Mouse (Mus musculus) thymus, postnatal 0 days (tissue): ENCODE results near the gene Ifngr2. TPM values are rescaled to one million over a fixed set of nuclear protein-coding genes. Genes with fewer than 3 reads are reported as not detected.
A peak's percentile ranks its signal among the peaks of the same experiment; 100 is the strongest.
"Not testable (repeated sequence)": the region's sequence is repeated elsewhere in the genome, so short reads cannot be mapped to it uniquely, and the experiment has no call there.

Source experiments
- DNase-seq: peaks from one replicate; pipeline ENCODE4 v3.0.0-alpha.2; 2015; ENCODE audit warnings: low spot score
- polyA plus RNA-seq: library from polyadenylated mRNA; unstranded; fragments of >200 nt; fragmentation: Nextera tagmentation; extraction: Ambion mirVana; gene quantifications from 2 replicates; pipeline ENCODE4 v1.2.1, GENCODE M21; 2015

Ifngr2 gene
- polyA plus RNA-seq, result 38.1 and 41.6 TPM in 2 replicates

- DNase-seq, result peak; percentile 48
These were observed at the start of gene Ifngr2 for GRCm38 (mm10) chr16:91546836-91547741. Ifngr2 (plus strand) TSS chr16:91547072.

- no peak for DNase-seq
These were observed 48.8 kb upstream of the Ifngr2 start for GRCm38 (mm10) chr16:91498041-91498440.

GRCm38 (mm10) chr16:91504701-91505100, 42.2 kb upstream of the Ifngr2 start:
- no peak for DNase-seq

- DNase-seq, result no peak
These were observed 41.7 kb upstream of the Ifngr2 start for GRCm38 (mm10) chr16:91505116-91505601.

- DNase-seq, result no peak
These were observed 40.5 kb upstream of the Ifngr2 start for GRCm38 (mm10) chr16:91506396-91506795.

- DNase-seq, result peak; percentile 82
These were observed 34.6 kb upstream of the Ifngr2 start for GRCm38 (mm10) chr16:91512161-91512787.

GRCm38 (mm10) chr16:91513099-91513498, 33.8 kb upstream of the Ifngr2 start:
- no peak for DNase-seq

GRCm38 (mm10) chr16:91517020-91517419, 29.9 kb upstream of the Ifngr2 start:
- no peak for DNase-seq

GRCm38 (mm10) chr16:91522040-91522439, 24.8 kb upstream of the Ifngr2 start:
- DNase-seq, result no peak

GRCm38 (mm10) chr16:91522479-91523309, 24.2 kb upstream of the Ifngr2 start:
- DNase-seq, result peak; percentile 46

- no peak for DNase-seq
These were observed 22.7 kb upstream of the Ifngr2 start for GRCm38 (mm10) chr16:91524206-91524605.

- no peak for DNase-seq
These were observed 20.6 kb upstream of the Ifngr2 start for GRCm38 (mm10) chr16:91526274-91526673.

GRCm38 (mm10) chr16:91527051-91527450, 19.8 kb upstream of the Ifngr2 start:
- no peak for DNase-seq

- no peak for DNase-seq
These were observed 19.4 kb upstream of the Ifngr2 start for GRCm38 (mm10) chr16:91527500-91527899.

GRCm38 (mm10) chr16:91528578-91528977, 18.3 kb upstream of the Ifngr2 start:
- DNase-seq, result no peak

GRCm38 (mm10) chr16:91530830-91531229, 16.0 kb upstream of the Ifngr2 start:
- DNase-seq, result not testable (repeated sequence)

GRCm38 (mm10) chr16:91531856-91532255, 15.0 kb upstream of the Ifngr2 start:
- no peak for DNase-seq

- DNase-seq, result no peak
These were observed 14.4 kb upstream of the Ifngr2 start for GRCm38 (mm10) chr16:91532429-91532828.

- DNase-seq, result peak; percentile 80
These were observed 13.5 kb upstream of the Ifngr2 start for GRCm38 (mm10) chr16:91533097-91534001.

- peak; percentile 92 for DNase-seq
These were observed 12.4 kb upstream of the Ifngr2 start for GRCm38 (mm10) chr16:91534477-91534876.
